Mouse (Mus musculus) cerebellum, adult 11-12 months (tissue): ENCODE data around the gene Gm19426.

ENCODE experiments used
- DNase-seq: peaks from one replicate; pipeline ENCODE4 v3.0.0; 2022

The Gm19426 gene

GRCm38 (mm10) chr2:84743561-84743960 lies at the start of gene Gm19426:
Gm19426 (minus strand) TSS chr2:84743655.
- peak; percentile 82 for DNase-seq

- no peak for DNase-seq
Observed at GRCm38 (mm10) chr2:84793154-84793553, 49.7 kb upstream of the Gm19426 start.

- DNase-seq = no peak
Observed at GRCm38 (mm10) chr2:84792516-84792915, 49.1 kb upstream of the Gm19426 start.

GRCm38 (mm10) chr2:84790418-84790817 lies 47.0 kb upstream of the Gm19426 start:
- no peak for DNase-seq

- no peak for DNase-seq
Observed at GRCm38 (mm10) chr2:84788316-84788715, 44.9 kb upstream of the Gm19426 start.

GRCm38 (mm10) chr2:84783840-84784566 lies 40.5 kb upstream of the Gm19426 start:
- DNase-seq = no peak

- no peak for DNase-seq
Observed at GRCm38 (mm10) chr2:84783315-84783714, 39.9 kb upstream of the Gm19426 start.

- DNase-seq = no peak
Observed at GRCm38 (mm10) chr2:84779210-84779609, 35.8 kb upstream of the Gm19426 start.

GRCm38 (mm10) chr2:84777706-84778105 lies 34.3 kb upstream of the Gm19426 start:
- DNase-seq = no peak

GRCm38 (mm10) chr2:84775665-84776064 lies 32.2 kb upstream of the Gm19426 start:
- peak; percentile 22 for DNase-seq

- peak; percentile 31 for DNase-seq
Observed at GRCm38 (mm10) chr2:84775241-84775640, 31.8 kb upstream of the Gm19426 start, which contains the start of gene Serping1. Serping1 (minus strand) TSS chr2:84775444.

GRCm38 (mm10) chr2:84774751-84775150 lies 31.3 kb upstream of the Gm19426 start:
- peak; percentile 86 for DNase-seq

- DNase-seq = peak; percentile 10
Observed at GRCm38 (mm10) chr2:84773195-84773594, 29.7 kb upstream of the Gm19426 start.

GRCm38 (mm10) chr2:84772454-84772853 lies 29.0 kb upstream of the Gm19426 start:
- DNase-seq = no peak

- no peak for DNase-seq
Observed at GRCm38 (mm10) chr2:84770501-84770900, 27.0 kb upstream of the Gm19426 start.

- no peak for DNase-seq
Observed at GRCm38 (mm10) chr2:84762818-84763217, 19.4 kb upstream of the Gm19426 start.

- DNase-seq = no peak
Observed at GRCm38 (mm10) chr2:84762295-84762694, 18.8 kb upstream of the Gm19426 start.

GRCm38 (mm10) chr2:84761840-84762239 lies 18.4 kb upstream of the Gm19426 start:
- no peak for DNase-seq

GRCm38 (mm10) chr2:84761309-84761708 lies 17.9 kb upstream of the Gm19426 start:
- DNase-seq = no peak

GRCm38 (mm10) chr2:84760777-84761176 lies 17.3 kb upstream of the Gm19426 start:
- DNase-seq = no peak

- peak; percentile 21 for DNase-seq
Observed at GRCm38 (mm10) chr2:84758542-84759127, 15.2 kb upstream of the Gm19426 start.

- no peak for DNase-seq
Observed at GRCm38 (mm10) chr2:84757026-84757682, 13.7 kb upstream of the Gm19426 start.

GRCm38 (mm10) chr2:84756245-84756644 lies 12.8 kb upstream of the Gm19426 start:
- DNase-seq = no peak

GRCm38 (mm10) chr2:84750115-84750514 lies 6.7 kb upstream of the Gm19426 start:
- no peak for DNase-seq
